Mouse (Mus musculus): ENCODE results near the gene Pde4c. TPM values are rescaled to one million over a fixed set of nuclear protein-coding genes. Genes with fewer than 3 reads are reported as not detected.

Gene Pde4c
- total RNA-seq, 2 experiments from 2014 or later, result 1.6 to 1.7 TPM

GRCm38 (mm10) chr8:70760350-70760749, 36.8 kb downstream of the Pde4c start:
- DNase-seq (ENCODE audit: low spot score in 2 of 2), result no peak
- intact Hi-C loops (cut with DNase I), result loop anchor here (2.0 kb wide), 2 partner anchors 36 to 104 kb away; no protein-coding TSS in a partner anchor

- intact Hi-C loops (cut with DNase I), result loop anchor here (2.0 kb wide), 2 partner anchors 36 to 104 kb away; no protein-coding TSS in a partner anchor
- peak; percentile 97 to 99 for DNase-seq (ENCODE audit: low spot score in 2 of 2)
Observed at GRCm38 (mm10) chr8:70760775-70761406, 37.4 kb downstream of the Pde4c start, which contains the start of gene Mpv17l2. Gene Mpv17l2, minus strand, starts transcription at chr8:70760946.

GRCm38 (mm10) chr8:70762118-70762517, 38.6 kb downstream of the Pde4c start:
- intact Hi-C loops (cut with DNase I), result loop anchor here (2.0 kb wide), 1 partner anchor 79 kb away; no protein-coding TSS in a partner anchor
- DNase-seq (ENCODE audit: low spot score in 2 of 2), result no peak

- intact Hi-C loops (cut with DNase I), result loop anchor here (2.0 kb wide), 1 partner anchor 77 kb away; no protein-coding TSS in a partner anchor
- DNase-seq (ENCODE audit: low spot score in 2 of 2), result no peak
Observed at GRCm38 (mm10) chr8:70763354-70763753, 39.8 kb downstream of the Pde4c start.

GRCm38 (mm10) chr8:70764026-70764425, 40.5 kb downstream of the Pde4c start:
- intact Hi-C loops (cut with DNase I), result no loop called here
- no peak for DNase-seq (ENCODE audit: low spot score in 2 of 2)

- no peak for DNase-seq (ENCODE audit: low spot score in 2 of 2)
- intact Hi-C loops (cut with DNase I), result no loop called here
Observed at GRCm38 (mm10) chr8:70764676-70765075, 41.2 kb downstream of the Pde4c start.

- no peak for DNase-seq (ENCODE audit: low spot score in 2 of 2)
- intact Hi-C loops (cut with DNase I), result no loop called here
Observed at GRCm38 (mm10) chr8:70765329-70765728, 41.8 kb downstream of the Pde4c start.

GRCm38 (mm10) chr8:70765838-70766570, 42.5 kb downstream of the Pde4c start:
- intact Hi-C loops (cut with DNase I), result no loop called here
- DNase-seq (ENCODE audit: low spot score in 2 of 2), result no peak

GRCm38 (mm10) chr8:70766571-70767440, 43.3 kb downstream of the Pde4c start:
- no peak for DNase-seq (ENCODE audit: low spot score in 2 of 2)

GRCm38 (mm10) chr8:70767503-70767902, 44.0 kb downstream of the Pde4c start:
- intact Hi-C loops (cut with DNase I), result no loop called here
- no peak for DNase-seq (ENCODE audit: low spot score in 2 of 2)

More at GRCm38 (mm10) chr8:70766571-70767440, 43.3 kb downstream of the Pde4c start:
- intact Hi-C loops (cut with DNase I), result no loop called here

- DNase-seq (ENCODE audit: low spot score in 2 of 2), result no peak
- intact Hi-C loops (cut with DNase I), result no loop called here
Observed at GRCm38 (mm10) chr8:70768231-70768776, 44.8 kb downstream of the Pde4c start.

GRCm38 (mm10) chr8:70768956-70769355, 45.4 kb downstream of the Pde4c start:
- intact Hi-C loops (cut with DNase I), result no loop called here
- DNase-seq (ENCODE audit: low spot score in 2 of 2), result peak in 1 of 2 experiments; percentile 40

- intact Hi-C loops (cut with DNase I), result no loop called here
- DNase-seq (ENCODE audit: low spot score in 2 of 2), result peak; percentile 96 to 97
Observed at GRCm38 (mm10) chr8:70769359-70769758, 45.8 kb downstream of the Pde4c start.

GRCm38 (mm10) chr8:70769858-70770257, 46.3 kb downstream of the Pde4c start:
- intact Hi-C loops (cut with DNase I), result no loop called here
- no peak for DNase-seq (ENCODE audit: low spot score in 2 of 2)

- intact Hi-C loops (cut with DNase I), result no loop called here
- no peak for DNase-seq (ENCODE audit: low spot score in 2 of 2)
Observed at GRCm38 (mm10) chr8:70770748-70771147, 47.2 kb downstream of the Pde4c start.

GRCm38 (mm10) chr8:70771217-70771616, 47.7 kb downstream of the Pde4c start:
- DNase-seq (ENCODE audit: low spot score in 2 of 2), result no peak
- intact Hi-C loops (cut with DNase I), result no loop called here

GRCm38 (mm10) chr8:70772075-70772474, 48.6 kb downstream of the Pde4c start:
- intact Hi-C loops (cut with DNase I), result no loop called here
- DNase-seq (ENCODE audit: low spot score in 2 of 2), result no peak

GRCm38 (mm10) chr8:70772890-70773289, 49.4 kb downstream of the Pde4c start:
- DNase-seq (ENCODE audit: low spot score in 2 of 2), result no peak
- intact Hi-C loops (cut with DNase I), result no loop called here

- intact Hi-C loops (cut with DNase I), result no loop called here
- no peak for DNase-seq (ENCODE audit: low spot score in 2 of 2)
Observed at GRCm38 (mm10) chr8:70773410-70773809, 49.9 kb downstream of the Pde4c start.

- no peak for DNase-seq (ENCODE audit: low spot score in 2 of 2)
- intact Hi-C loops (cut with DNase I), result no loop called here
Observed at GRCm38 (mm10) chr8:70773833-70774232, 50.3 kb downstream of the Pde4c start.

Measured in left cerebral cortex, postnatal 25 days (tissue).